Mouse (Mus musculus): ENCODE measurements around the gene Il17a. TPM values are rescaled to one million over a fixed set of nuclear protein-coding genes. Genes with fewer than 3 reads are reported as not detected.

Il17a gene
- not detected in 2 replicates for polyA plus RNA-seq (2015; fragmentation: Nextera tagmentation; extraction: Ambion mirVana)

GRCm38 (mm10) chr1:20730903-20731302 lies at the start of gene Il17a:
Gene Il17a (plus strand): TSS chr1:20730905.
- no peak for ATAC-seq (replicated peaks)
- 94% methylated on average over 10 of the region's 10 CpGs for WGBS
- no peaks in the 10 kb centered on the region for H3K36me3 ChIP-seq

GRCm38 (mm10) chr1:20682849-20683248 lies 47.9 kb upstream of the Il17a start:
- Histone ChIP-seq H3K9me3 (no peaks in the 10 kb centered on the region), H3K4me3 (no peak overlapping the region), H3K4me1 (no peaks in the 10 kb centered on the region), H3K36me3 (no peaks in the 10 kb centered on the region), H3K27ac (replicated peaks) (no peak overlapping the region), H3K27me3 (no peaks in the 10 kb centered on the region), H3K4me2 (replicated peaks) (no peak overlapping the region), H3K9ac (replicated peaks) (no peak overlapping the region)
- ATAC-seq (replicated peaks) = no peak

More at GRCm38 (mm10) chr1:20730903-20731302, at the start of gene Il17a:
- H3K9ac ChIP-seq (replicated peaks) = no peak within 1 kb of the TSS
- H3K27ac ChIP-seq (replicated peaks) = no peak within 1 kb of the TSS
- no peak within 1 kb of the TSS for H3K4me2 ChIP-seq (replicated peaks)
- no peaks in the 10 kb centered on the region for H3K4me1 ChIP-seq
- no peaks in the 10 kb centered on the region for H3K9me3 ChIP-seq
- H3K27me3 ChIP-seq = no peaks in the 10 kb centered on the region
- H3K4me3 ChIP-seq = no peak within 1 kb of the TSS

DNA sequence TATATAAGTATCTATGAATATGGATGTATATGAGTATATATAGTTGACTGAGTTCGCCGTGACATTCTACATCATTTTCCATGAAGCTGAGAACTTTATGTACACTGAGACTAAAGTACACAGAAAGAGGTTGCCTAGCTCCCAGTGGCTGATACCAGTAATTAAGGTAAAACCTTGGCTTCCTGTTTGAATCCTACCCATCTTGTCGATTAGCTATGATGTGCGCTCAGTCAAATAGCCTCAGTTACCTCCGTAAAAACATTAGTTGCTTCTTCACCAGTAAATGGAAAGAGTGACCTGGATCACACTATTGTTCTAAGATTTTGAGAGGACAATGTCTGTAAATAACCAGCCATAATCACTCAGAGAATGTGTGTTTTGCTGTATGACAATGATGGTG lies 47.3 kb upstream of the Il17a start:
- Histone ChIP-seq H3K9ac (replicated peaks) (no peak overlapping the region), H3K4me1 (no peaks in the 10 kb centered on the region), H3K36me3 (no peaks in the 10 kb centered on the region), H3K9me3 (no peaks in the 10 kb centered on the region), H3K4me3 (no peak overlapping the region), H3K27ac (replicated peaks) (no peak overlapping the region), H3K27me3 (no peaks in the 10 kb centered on the region), H3K4me2 (replicated peaks) (no peak overlapping the region)
- ATAC-seq (replicated peaks) = no peak
- WGBS = 94% methylated on average over 5 of the region's 5 CpGs

DNA sequence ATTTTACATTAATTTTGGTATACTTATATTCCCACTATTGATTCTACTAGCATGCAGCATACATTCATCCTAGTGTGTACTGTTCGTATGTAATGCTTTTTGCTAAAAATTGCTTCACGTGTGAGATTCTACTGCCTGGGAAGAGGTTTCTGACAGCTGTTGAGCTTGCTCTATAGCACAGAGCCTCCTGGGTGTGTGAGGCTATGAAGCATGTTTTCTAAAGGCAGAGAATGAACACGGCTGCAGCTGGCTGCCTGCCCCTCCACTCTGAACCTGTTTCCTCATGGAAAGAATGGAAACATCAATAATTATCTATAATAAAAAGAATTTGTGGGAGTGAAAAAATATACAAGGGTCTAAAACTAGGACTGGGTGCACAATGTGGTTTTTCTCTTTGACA lies 46.9 kb upstream of the Il17a start:
- H3K4me1 ChIP-seq = no peaks in the 10 kb centered on the region
- H3K27ac ChIP-seq (replicated peaks) = no peak overlapping the region
- H3K4me3 ChIP-seq = no peak overlapping the region
- no peak overlapping the region for H3K4me2 ChIP-seq (replicated peaks)
- no peak for ATAC-seq (replicated peaks)
- H3K9me3 ChIP-seq = no peaks in the 10 kb centered on the region
- no peak overlapping the region for H3K9ac ChIP-seq (replicated peaks)
- H3K27me3 ChIP-seq = no peaks in the 10 kb centered on the region
- 69% methylated on average over 3 of the region's 3 CpGs for WGBS
- H3K36me3 ChIP-seq = no peaks in the 10 kb centered on the region

DNA sequence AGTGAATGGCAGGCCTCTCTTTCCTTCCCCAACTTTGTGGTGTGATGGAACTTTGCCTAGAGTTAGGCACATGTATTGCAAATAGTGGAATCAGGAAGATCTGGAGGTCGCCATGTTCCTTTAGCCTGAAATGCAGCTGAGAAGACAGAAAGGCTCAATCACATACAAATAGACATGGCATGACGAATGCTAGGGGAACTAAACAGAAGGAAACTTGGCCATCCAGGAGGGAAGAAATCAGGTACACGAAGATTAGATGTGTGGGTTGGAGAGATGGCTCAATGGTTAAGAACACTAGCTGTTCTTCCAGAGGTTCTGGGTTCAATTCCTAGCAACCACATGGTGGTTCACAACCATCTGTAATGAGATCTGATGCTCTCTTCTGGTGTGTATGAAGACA lies 46.3 kb upstream of the Il17a start:
- no peak overlapping the region for H3K9ac ChIP-seq (replicated peaks)
- no peak overlapping the region for H3K27ac ChIP-seq (replicated peaks)
- H3K9me3 ChIP-seq = no peaks in the 10 kb centered on the region
- H3K36me3 ChIP-seq = no peaks in the 10 kb centered on the region
- H3K4me3 ChIP-seq = no peak overlapping the region
- H3K4me2 ChIP-seq (replicated peaks) = no peak overlapping the region
- no peak for ATAC-seq (replicated peaks)
- no peaks in the 10 kb centered on the region for H3K4me1 ChIP-seq
- no peaks in the 10 kb centered on the region for H3K27me3 ChIP-seq
- WGBS = 84% methylated on average over 3 of the region's 3 CpGs

GRCm38 (mm10) chr1:20685393-20685792 lies 45.3 kb upstream of the Il17a start:
- no peak overlapping the region for H3K4me2 ChIP-seq (replicated peaks)
- ATAC-seq (replicated peaks) = no peak
- no peak overlapping the region for H3K27ac ChIP-seq (replicated peaks)
- no peak overlapping the region for H3K4me3 ChIP-seq
- H3K4me1 ChIP-seq = no peaks in the 10 kb centered on the region
- WGBS = 93% methylated on average over 2 of the region's 2 CpGs
- no peaks in the 10 kb centered on the region for H3K27me3 ChIP-seq
- no peaks in the 10 kb centered on the region for H3K36me3 ChIP-seq
- no peaks in the 10 kb centered on the region for H3K9me3 ChIP-seq
- no peak overlapping the region for H3K9ac ChIP-seq (replicated peaks)

DNA sequence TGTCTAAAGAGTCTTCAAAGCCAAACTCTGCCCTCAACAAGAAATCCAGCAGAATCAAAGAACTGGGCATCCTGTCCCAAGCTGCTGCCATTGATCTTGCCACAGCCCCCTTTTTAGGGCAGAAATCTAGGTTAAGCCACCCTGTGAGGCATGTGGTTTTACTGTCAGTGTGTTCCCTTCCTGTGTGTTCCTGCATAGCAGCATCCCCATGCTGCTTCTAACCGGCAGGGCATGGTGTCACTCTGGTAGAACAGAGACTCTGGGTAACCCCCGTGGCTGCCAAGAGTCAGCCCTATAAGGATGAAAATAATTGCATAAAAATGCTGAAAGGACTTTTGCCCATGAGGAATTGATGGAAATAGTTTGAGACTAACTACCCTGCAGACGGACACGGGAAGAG lies 44.8 kb upstream of the Il17a start:
- H3K9ac ChIP-seq (replicated peaks) = no peak overlapping the region
- no peaks in the 10 kb centered on the region for H3K27me3 ChIP-seq
- H3K4me1 ChIP-seq = no peaks in the 10 kb centered on the region
- H3K4me3 ChIP-seq = no peak overlapping the region
- H3K4me2 ChIP-seq (replicated peaks) = no peak overlapping the region
- 89% methylated on average over 4 of the region's 4 CpGs for WGBS
- no peaks in the 10 kb centered on the region for H3K9me3 ChIP-seq
- ATAC-seq (replicated peaks) = no peak
- H3K27ac ChIP-seq (replicated peaks) = no peak overlapping the region
- H3K36me3 ChIP-seq = no peaks in the 10 kb centered on the region

GRCm38 (mm10) chr1:20691336-20691735 lies 39.4 kb upstream of the Il17a start:
- H3K9me3 ChIP-seq = no peaks in the 10 kb centered on the region
- H3K27ac ChIP-seq (replicated peaks) = no peak overlapping the region
- ATAC-seq (replicated peaks) = no peak
- no peaks in the 10 kb centered on the region for H3K4me1 ChIP-seq
- H3K36me3 ChIP-seq = no peaks in the 10 kb centered on the region
- no peak overlapping the region for H3K9ac ChIP-seq (replicated peaks)
- no peak overlapping the region for H3K4me2 ChIP-seq (replicated peaks)
- WGBS = 94% methylated on average over 8 of the region's 8 CpGs
- H3K4me3 ChIP-seq = no peak overlapping the region
- H3K27me3 ChIP-seq = no peaks in the 10 kb centered on the region

DNA sequence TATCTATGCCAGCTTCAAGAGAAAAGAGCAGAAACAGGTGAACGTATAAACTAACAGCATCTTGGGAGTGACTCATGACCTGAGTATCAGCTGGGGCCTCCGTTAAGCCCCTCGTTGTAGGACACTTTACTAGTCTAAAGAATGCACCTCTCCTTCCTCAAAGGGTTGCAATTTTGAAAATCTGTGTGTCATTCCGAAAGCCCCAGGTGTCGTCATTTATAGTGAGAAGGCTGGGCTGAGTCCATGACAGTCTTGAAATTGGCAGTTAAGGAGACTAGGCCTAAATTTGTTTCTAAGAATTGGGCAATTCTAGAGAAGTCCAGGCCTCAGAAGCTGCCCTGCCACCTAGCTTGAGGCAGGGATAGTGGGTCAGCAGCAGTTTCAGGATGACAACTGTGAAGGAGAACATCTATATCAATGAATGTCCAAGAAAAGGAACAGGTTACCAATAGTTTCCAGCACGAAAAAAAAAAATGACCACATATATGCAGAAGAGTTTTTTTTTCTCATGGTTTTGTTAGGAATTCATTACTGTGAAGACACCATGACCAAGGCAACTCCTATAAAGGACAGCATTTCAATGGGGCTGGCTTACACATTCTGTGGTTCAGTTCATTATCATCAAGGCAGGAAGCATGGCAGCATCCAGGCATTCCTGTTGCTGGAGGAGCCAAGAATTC lies 36.9 kb upstream of the Il17a start:
- no peak for ATAC-seq (replicated peaks)
- no peak overlapping the region for H3K4me3 ChIP-seq
- H3K36me3 ChIP-seq = no peaks in the 10 kb centered on the region
- H3K4me2 ChIP-seq (replicated peaks) = no peak overlapping the region
- no peak overlapping the region for H3K27ac ChIP-seq (replicated peaks)
- H3K4me1 ChIP-seq = no peaks in the 10 kb centered on the region
- H3K27me3 ChIP-seq = no peaks in the 10 kb centered on the region
- H3K9me3 ChIP-seq = no peaks in the 10 kb centered on the region
- no peak overlapping the region for H3K9ac ChIP-seq (replicated peaks)
- WGBS = 87% methylated on average over 6 of the region's 6 CpGs

GRCm38 (mm10) chr1:20700011-20700410 lies 30.7 kb upstream of the Il17a start:
- Histone ChIP-seq H3K27ac (replicated peaks) (no peak overlapping the region), H3K27me3 (no peaks in the 10 kb centered on the region), H3K4me1 (no peaks in the 10 kb centered on the region), H3K9ac (replicated peaks) (no peak overlapping the region), H3K9me3 (no peaks in the 10 kb centered on the region), H3K36me3 (no peaks in the 10 kb centered on the region), H3K4me2 (replicated peaks) (no peak overlapping the region), H3K4me3 (no peak overlapping the region)
- 72% methylated on average over 3 of the region's 3 CpGs for WGBS
- ATAC-seq (replicated peaks) = no peak

GRCm38 (mm10) chr1:20736572-20736971 lies 5.9 kb downstream of the Il17a start:
- Histone ChIP-seq H3K36me3 (no peaks in the 10 kb centered on the region), H3K4me2 (replicated peaks) (no peak overlapping the region), H3K27ac (replicated peaks) (no peak overlapping the region), H3K4me3 (no peak overlapping the region), H3K4me1 (no peaks in the 10 kb centered on the region), H3K9ac (replicated peaks) (no peak overlapping the region), H3K9me3 (no peaks in the 10 kb centered on the region), H3K27me3 (no peaks in the 10 kb centered on the region)
- no peak for ATAC-seq (replicated peaks)
- 74% methylated on average over 4 of the region's 4 CpGs for WGBS

DNA sequence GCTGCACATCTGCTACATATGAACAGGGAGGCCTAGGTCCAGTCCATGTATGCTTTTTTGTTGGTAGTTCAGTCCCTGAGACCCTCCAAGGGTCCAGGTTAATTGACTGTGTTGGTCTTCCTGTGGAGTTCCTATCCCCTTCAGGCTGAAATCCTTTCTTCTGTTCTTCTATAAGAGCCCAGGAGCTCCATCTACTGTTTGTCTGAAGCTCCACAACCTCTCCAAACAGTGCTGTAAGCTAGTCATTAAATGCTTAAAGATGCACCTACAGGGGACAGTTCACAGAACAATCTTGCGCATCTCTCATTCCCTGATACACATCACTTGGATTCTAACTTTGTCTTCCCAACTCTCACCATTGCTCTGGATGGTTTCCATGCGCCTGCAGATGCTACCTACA lies 7.8 kb downstream of the Il17a start:
- Histone ChIP-seq H3K4me1 (no peaks in the 10 kb centered on the region), H3K27ac (replicated peaks) (no peak overlapping the region), H3K27me3 (no peaks in the 10 kb centered on the region), H3K36me3 (no peaks in the 10 kb centered on the region), H3K4me2 (replicated peaks) (no peak overlapping the region), H3K4me3 (no peak overlapping the region), H3K9ac (replicated peaks) (no peak overlapping the region), H3K9me3 (no peaks in the 10 kb centered on the region)
- ATAC-seq (replicated peaks) = no peak
- 89% methylated on average over 2 of the region's 2 CpGs for WGBS

- H3K9ac ChIP-seq (replicated peaks) = no peak overlapping the region
- H3K27ac ChIP-seq (replicated peaks) = no peak overlapping the region
- H3K4me3 ChIP-seq = no peak overlapping the region
- no peaks in the 10 kb centered on the region for H3K36me3 ChIP-seq
- H3K9me3 ChIP-seq = no peaks in the 10 kb centered on the region
- ATAC-seq (replicated peaks) = no peak
- 86% methylated on average over 3 of the region's 3 CpGs for WGBS
- no peaks in the 10 kb centered on the region for H3K27me3 ChIP-seq
- no peaks in the 10 kb centered on the region for H3K4me1 ChIP-seq
- no peak overlapping the region for H3K4me2 ChIP-seq (replicated peaks)
These were observed 9.8 kb downstream of the Il17a start for GRCm38 (mm10) chr1:20740496-20740998.

Data from forebrain, embryonic 15.5 days (tissue).